Mouse (Mus musculus): ENCODE results near the gene Pipox. TPM values are rescaled to one million over a fixed set of nuclear protein-coding genes. Genes with fewer than 3 reads are reported as not detected.
A peak's percentile ranks its signal among the peaks of the same experiment; 100 is the strongest.

Gene Pipox
- polyA plus RNA-seq (2015; fragmentation: Nextera tagmentation; extraction: Ambion mirVana): 0.74 and 0.91 TPM in 2 replicates

GRCm38 (mm10) chr11:77893787-77894718, at the start of gene Pipox:
Pipox (minus strand) TSS chr11:77894096.
- no peak within 1 kb of the TSS for H3K4me2 ChIP-seq
- peak within 1 kb of the TSS; percentile 57 for H3K27ac ChIP-seq
- H3K9me3 ChIP-seq: no peaks in the 10 kb centered on the region
- H3K4me3 ChIP-seq: no peak within 1 kb of the TSS
- H3K36me3 ChIP-seq: no peaks in the 10 kb centered on the region
- ATAC-seq (ENCODE audit: insufficient number of reproducible peaks, low FRiP score, low TSS enrichment, low read depth): 0 out of 2 replicates have a peak, but pooled peaks have one; percentile 44
- H3K27me3 ChIP-seq: peaks cover 29% of the 10 kb centered on the region; the same call in 1 of the 2 replicates
- 19% methylated on average over 11 of the region's 11 CpGs for WGBS
- H3K4me1 ChIP-seq: peaks cover 22% of the 10 kb centered on the region
- no peak within 1 kb of the TSS for H3K9ac ChIP-seq

GRCm38 (mm10) chr11:77942230-77942629, 48.3 kb upstream of the Pipox start:
- no peak overlapping the region for H3K4me2 ChIP-seq
- H3K9me3 ChIP-seq: no peaks in the 10 kb centered on the region
- H3K9ac ChIP-seq: no peak overlapping the region
- no peak overlapping the region for H3K27ac ChIP-seq
- WGBS: 16% methylated on average over 5 of the region's 5 CpGs
- H3K4me1 ChIP-seq: peaks cover 4% of the 10 kb centered on the region; the same call in 1 of the 2 replicates
- no peaks in the 10 kb centered on the region for H3K36me3 ChIP-seq
- no peak for ATAC-seq (ENCODE audit: insufficient number of reproducible peaks, low FRiP score, low TSS enrichment, low read depth)
- peaks cover 33% of the 10 kb centered on the region for H3K27me3 ChIP-seq
- no peak overlapping the region for H3K4me3 ChIP-seq

GRCm38 (mm10) chr11:77937649-77938410, 43.9 kb upstream of the Pipox start:
- H3K4me2 ChIP-seq: no peak overlapping the region
- H3K4me1 ChIP-seq: peaks cover 7% of the 10 kb centered on the region; the same call in 1 of the 2 replicates
- H3K36me3 ChIP-seq: no peaks in the 10 kb centered on the region
- no peak overlapping the region for H3K27ac ChIP-seq
- ATAC-seq (ENCODE audit: insufficient number of reproducible peaks, low FRiP score, low TSS enrichment, low read depth): no peak
- no peak overlapping the region for H3K9ac ChIP-seq
- H3K27me3 ChIP-seq: peaks cover 64% of the 10 kb centered on the region
- no peaks in the 10 kb centered on the region for H3K9me3 ChIP-seq
- 24% methylated on average over 4 of the region's 4 CpGs for WGBS
- H3K4me3 ChIP-seq: no peak overlapping the region

GRCm38 (mm10) chr11:77936846-77937245, 43.0 kb upstream of the Pipox start:
- no peak overlapping the region for H3K9ac ChIP-seq
- no peak for ATAC-seq (ENCODE audit: insufficient number of reproducible peaks, low FRiP score, low TSS enrichment, low read depth)
- WGBS: 17% methylated on average over 8 of the region's 8 CpGs

GRCm38 (mm10) chr11:77934568-77935311, 40.8 kb upstream of the Pipox start:
- no peaks in the 10 kb centered on the region for H3K36me3 ChIP-seq
- WGBS: 52% methylated on average over 5 of the region's 5 CpGs
- H3K27me3 ChIP-seq: peaks cover 92% of the 10 kb centered on the region
- H3K9me3 ChIP-seq: no peaks in the 10 kb centered on the region
- ATAC-seq (ENCODE audit: insufficient number of reproducible peaks, low FRiP score, low TSS enrichment, low read depth): no peak
- H3K27ac ChIP-seq: no peak overlapping the region
- no peak overlapping the region for H3K4me3 ChIP-seq
- H3K4me2 ChIP-seq: no peak overlapping the region
- peaks cover 22% of the 10 kb centered on the region for H3K4me1 ChIP-seq
- no peak overlapping the region for H3K9ac ChIP-seq

More at GRCm38 (mm10) chr11:77936846-77937245, 43.0 kb upstream of the Pipox start:
- Histone ChIP-seq H3K36me3 (no peaks in the 10 kb centered on the region), H3K27ac (no peak overlapping the region), H3K4me3 (no peak overlapping the region), H3K9me3 (no peaks in the 10 kb centered on the region), H3K4me1 (peaks cover 6% of the 10 kb centered on the region), H3K4me2 (no peak overlapping the region), H3K27me3 (peaks cover 73% of the 10 kb centered on the region)

- Histone ChIP-seq H3K27me3 (peaks cover 87% of the 10 kb centered on the region), H3K27ac (no peak overlapping the region), H3K36me3 (no peaks in the 10 kb centered on the region), H3K4me1 (peaks cover 22% of the 10 kb centered on the region), H3K9ac (no peak overlapping the region), H3K9me3 (no peaks in the 10 kb centered on the region), H3K4me3 (no peak overlapping the region), H3K4me2 (no peak overlapping the region)
- WGBS: 2% methylated on average over 4 of the region's 4 CpGs
- no peak for ATAC-seq (ENCODE audit: insufficient number of reproducible peaks, low FRiP score, low TSS enrichment, low read depth)
These were observed 40.2 kb upstream of the Pipox start for GRCm38 (mm10) chr11:77934111-77934521.

- Histone ChIP-seq H3K27ac (no peak overlapping the region), H3K27me3 (peaks cover 81% of the 10 kb centered on the region), H3K4me1 (peaks cover 22% of the 10 kb centered on the region), H3K9me3 (no peaks in the 10 kb centered on the region), H3K4me3 (no peak overlapping the region), H3K4me2 (no peak overlapping the region), H3K9ac (no peak overlapping the region), H3K36me3 (no peaks in the 10 kb centered on the region)
- WGBS: 28% methylated on average over 5 of the region's 5 CpGs
- ATAC-seq (ENCODE audit: insufficient number of reproducible peaks, low FRiP score, low TSS enrichment, low read depth): no peak
These were observed 38.7 kb upstream of the Pipox start for GRCm38 (mm10) chr11:77932576-77932975.

- peaks cover 78% of the 10 kb centered on the region for H3K27me3 ChIP-seq
- no peak for ATAC-seq (ENCODE audit: insufficient number of reproducible peaks, low FRiP score, low TSS enrichment, low read depth)
- H3K36me3 ChIP-seq: no peaks in the 10 kb centered on the region
- peak overlapping the region; percentile 99 for H3K4me2 ChIP-seq
- no peak overlapping the region for H3K9ac ChIP-seq
- H3K4me3 ChIP-seq: peak overlapping the region; percentile 48
- no peaks in the 10 kb centered on the region for H3K9me3 ChIP-seq
- 2% methylated on average over 41 of the region's 41 CpGs for WGBS
- peaks cover 22% of the 10 kb centered on the region for H3K4me1 ChIP-seq
- H3K27ac ChIP-seq: no peak overlapping the region
These were observed 37.9 kb upstream of the Pipox start for GRCm38 (mm10) chr11:77931541-77932433.

- peaks cover 71% of the 10 kb centered on the region for H3K27me3 ChIP-seq
- no peaks in the 10 kb centered on the region for H3K36me3 ChIP-seq
- under 1% methylated on average over 88 of the region's 94 CpGs for WGBS
- H3K9ac ChIP-seq: no peak within 1 kb of the TSS
- H3K27ac ChIP-seq: no peak within 1 kb of the TSS
- peak within 1 kb of the TSS; percentile 99 for H3K4me2 ChIP-seq
- ATAC-seq (ENCODE audit: insufficient number of reproducible peaks, low FRiP score, low TSS enrichment, low read depth): peak; percentile 56
- peaks cover 23% of the 10 kb centered on the region for H3K4me1 ChIP-seq
- H3K9me3 ChIP-seq: no peaks in the 10 kb centered on the region
- H3K4me3 ChIP-seq: peak within 1 kb of the TSS; percentile 48
These were observed 37.0 kb upstream of the Pipox start, which contains the start of gene Sez6 for GRCm38 (mm10) chr11:77930751-77931540. Sez6 (plus strand) TSS chr11:77930800.

- Histone ChIP-seq H3K9ac (no peak overlapping the region), H3K4me2 (no peak overlapping the region), H3K27me3 (peaks cover 41% of the 10 kb centered on the region), H3K9me3 (no peaks in the 10 kb centered on the region), H3K4me3 (no peak overlapping the region), H3K4me1 (peaks cover 24% of the 10 kb centered on the region), H3K36me3 (no peaks in the 10 kb centered on the region), H3K27ac (no peak overlapping the region)
- no peak for ATAC-seq (ENCODE audit: insufficient number of reproducible peaks, low FRiP score, low TSS enrichment, low read depth)
- WGBS: 60% methylated on average over 5 of the region's 5 CpGs
These were observed 33.9 kb upstream of the Pipox start for GRCm38 (mm10) chr11:77927837-77928236.

Measured in limb, embryonic 15.5 days (tissue).